Mouse (Mus musculus): ENCODE results near the gene Bcr.
A peak's percentile ranks its signal among the peaks of the same experiment; 100 is the strongest.

- TF ChIP-seq CTCF (IDR thresholded peaks at IDR 0.05; ENCODE audit: low read depth, low read length) (peak; percentile 87), POLR2A (IDR thresholded peaks at IDR 0.05; ENCODE audit: extremely low read depth, insufficient read depth, low read length) (no peak)
These were observed 996 bp upstream of the Bcr start for GRCm38 (mm10) chr10:75059396-75059795.

Measured in liver, adult 2 months (tissue).